Mouse (Mus musculus) liver, adult (tissue): ENCODE data around the gene Ifitm10.
"Not testable (repeated sequence)": the region's sequence is repeated elsewhere in the genome, so short reads cannot be mapped to it uniquely, and the experiment has no call there.

Experiments
- GATA4 ChIP-seq: IDR thresholded peaks from 2 replicates; pipeline ENCODE4 v1.6.1; 2014; ENCODE audit warnings: mild to moderate bottlenecking, low read length; ENCODE audit not compliant: insufficient replicate concordance

The Ifitm10 gene

DNA sequence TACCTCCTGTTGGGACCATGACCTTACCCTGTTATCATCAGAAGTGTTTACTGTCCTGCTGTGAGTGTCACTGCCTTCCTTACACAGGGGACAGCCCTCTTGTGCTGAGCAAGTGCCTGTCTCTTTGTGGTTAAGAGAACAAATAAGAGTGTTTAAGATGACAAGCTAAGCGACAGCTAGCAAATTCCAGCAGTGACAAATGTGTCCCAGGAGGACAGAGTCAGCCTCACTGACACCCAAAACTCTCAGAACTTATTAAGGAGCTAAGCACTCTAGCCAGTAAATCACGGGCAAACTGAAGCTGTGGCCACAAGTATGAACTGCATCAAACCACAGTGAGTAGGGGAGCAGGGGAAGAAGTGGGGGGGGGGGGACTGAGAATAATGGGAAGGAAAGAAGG lies 52.6 kb downstream of the Ifitm10 start:
- TF ChIP-seq GATA4 = no peak

DNA sequence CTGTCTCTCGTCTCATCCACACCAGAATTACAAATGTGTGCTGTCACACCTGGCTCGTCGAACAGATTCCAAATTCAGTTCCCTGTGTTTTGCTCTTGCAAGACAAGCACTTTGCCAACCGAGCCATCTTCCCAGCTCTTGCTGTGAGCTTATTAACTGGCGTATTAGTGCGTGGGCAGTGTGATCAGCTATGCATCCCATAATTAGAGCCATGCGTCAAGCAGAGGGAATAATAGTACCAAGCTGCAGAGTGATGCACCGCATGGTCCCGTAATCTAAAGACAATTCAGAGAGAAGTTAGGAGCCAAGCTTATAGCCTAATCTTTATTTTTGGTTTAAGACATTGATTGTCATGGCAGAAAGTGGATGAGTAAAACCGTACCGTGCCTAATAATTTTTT lies 54.4 kb downstream of the Ifitm10 start:
- TF ChIP-seq GATA4 = no peak

DNA sequence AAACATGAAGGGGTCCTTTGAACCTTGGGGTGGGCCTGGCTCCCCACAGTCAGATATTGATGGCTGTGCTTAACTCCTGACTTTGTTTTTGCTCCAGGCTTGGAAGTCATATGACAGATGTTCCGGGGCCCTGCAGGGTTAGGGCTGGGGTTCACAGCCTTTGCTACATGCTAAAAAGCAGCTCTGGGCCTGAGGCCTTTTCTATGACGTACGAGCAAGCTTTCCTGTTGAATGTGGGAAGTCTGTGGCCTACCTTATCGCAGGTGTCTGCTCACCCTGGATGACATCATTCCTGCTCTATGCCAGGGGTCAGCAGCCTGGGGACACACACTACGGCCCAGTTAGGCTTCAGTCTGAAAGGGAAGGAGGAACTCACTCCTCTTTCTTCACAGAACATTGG lies 56.3 kb downstream of the Ifitm10 start:
- TF ChIP-seq GATA4 = no peak

DNA sequence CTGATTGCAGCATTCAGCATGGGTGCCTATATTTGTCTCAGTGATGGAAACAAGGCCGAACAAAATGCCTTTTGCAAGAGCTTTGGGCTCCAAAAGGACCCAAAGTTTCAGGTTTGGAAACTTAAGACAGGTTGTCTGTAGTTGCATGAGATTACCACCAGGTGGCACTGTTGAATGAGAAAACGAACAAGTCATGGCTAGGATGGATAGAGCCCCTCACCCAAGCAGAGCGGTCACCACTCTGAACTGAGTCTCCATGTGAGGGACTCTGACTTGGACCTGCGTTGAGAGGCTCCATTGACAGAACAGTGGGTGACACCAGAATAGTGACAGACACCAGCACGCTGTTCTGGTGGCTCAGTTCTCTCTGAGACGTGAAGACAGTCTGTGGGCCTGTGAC lies 57.0 kb downstream of the Ifitm10 start:
- TF ChIP-seq GATA4 = no peak

DNA sequence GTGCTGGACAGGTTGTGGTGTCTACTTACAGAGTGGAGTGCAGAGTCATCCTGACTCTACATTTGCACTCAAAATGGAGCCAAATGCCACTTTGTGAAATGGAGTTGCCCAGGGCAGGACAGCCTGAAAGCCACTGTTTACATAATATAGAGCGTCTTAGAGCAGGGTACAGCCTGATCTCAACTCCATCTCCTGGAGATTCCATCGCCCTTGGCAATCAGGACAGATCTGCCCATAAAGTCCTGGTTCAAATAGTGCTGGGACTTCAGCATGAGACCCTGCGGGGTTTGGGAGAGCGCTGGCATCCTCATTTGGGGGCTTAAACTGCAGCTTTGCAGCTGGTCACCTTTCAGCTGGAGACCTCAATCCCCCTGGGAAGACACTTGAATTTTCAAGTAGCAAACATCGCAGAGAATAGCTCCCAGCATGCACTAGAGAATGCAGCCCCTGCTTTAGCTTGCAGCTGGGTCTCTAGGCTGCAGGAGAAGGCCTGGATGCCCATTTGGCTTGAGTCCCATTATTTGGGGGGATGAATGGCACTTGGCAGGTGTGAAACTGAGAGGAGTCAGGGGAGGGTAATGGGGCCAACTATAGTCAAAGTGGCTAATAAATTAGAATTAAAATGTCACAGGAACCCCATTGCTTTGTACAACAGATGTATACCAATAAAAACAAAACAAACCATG lies 58.8 kb downstream of the Ifitm10 start:
- no peak for TF ChIP-seq GATA4

DNA sequence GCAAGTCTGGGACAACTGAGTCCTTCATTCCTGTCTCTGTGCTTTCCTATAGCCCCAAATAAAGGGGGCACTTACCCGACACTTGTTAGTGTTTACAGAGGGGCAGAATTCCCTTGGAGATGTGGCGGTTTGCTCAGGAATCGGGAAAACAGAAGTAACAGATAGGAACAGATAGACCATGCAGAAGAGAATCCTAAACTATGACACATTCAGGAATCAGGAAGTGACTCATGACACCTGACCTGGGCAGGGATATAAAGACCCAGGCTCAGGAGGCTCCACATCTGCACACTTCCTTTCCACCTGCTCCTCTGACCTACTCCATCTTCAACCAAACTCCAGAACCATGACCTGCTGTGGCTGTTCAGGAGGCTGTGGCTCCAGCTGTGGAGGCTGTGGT lies 70.3 kb downstream of the Ifitm10 start, which contains the start of gene Krtap5-4:
Gene Krtap5-4, plus strand, starts transcription at position 301 of the 400 bp plus-strand sequence.
- TF ChIP-seq GATA4 = no peak

DNA sequence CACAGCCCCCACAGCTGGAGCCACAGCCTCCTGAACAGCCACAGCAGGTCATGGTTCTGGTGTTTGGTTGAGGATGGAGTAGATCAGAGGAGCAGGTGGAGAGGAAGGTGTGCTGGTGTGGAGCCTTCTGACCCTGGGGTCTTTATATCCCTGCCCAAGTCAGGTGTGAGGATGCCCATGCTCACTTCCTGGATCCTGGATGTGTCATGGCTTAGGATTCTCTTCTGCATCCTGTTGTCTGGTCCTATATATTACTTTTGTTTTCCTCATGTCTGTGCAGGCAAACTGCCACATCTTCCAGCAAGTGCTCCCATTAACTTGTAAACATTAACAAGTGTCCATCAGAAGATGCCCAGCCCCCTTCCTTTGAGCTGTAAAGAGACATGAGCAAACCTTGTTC lies 76.5 kb downstream of the Ifitm10 start, which contains the start of gene Krtap5-1:
Gene Krtap5-1, minus strand, starts transcription at position 101 of the 400 bp plus-strand sequence.
- not testable (repeated sequence) for TF ChIP-seq GATA4

DNA sequence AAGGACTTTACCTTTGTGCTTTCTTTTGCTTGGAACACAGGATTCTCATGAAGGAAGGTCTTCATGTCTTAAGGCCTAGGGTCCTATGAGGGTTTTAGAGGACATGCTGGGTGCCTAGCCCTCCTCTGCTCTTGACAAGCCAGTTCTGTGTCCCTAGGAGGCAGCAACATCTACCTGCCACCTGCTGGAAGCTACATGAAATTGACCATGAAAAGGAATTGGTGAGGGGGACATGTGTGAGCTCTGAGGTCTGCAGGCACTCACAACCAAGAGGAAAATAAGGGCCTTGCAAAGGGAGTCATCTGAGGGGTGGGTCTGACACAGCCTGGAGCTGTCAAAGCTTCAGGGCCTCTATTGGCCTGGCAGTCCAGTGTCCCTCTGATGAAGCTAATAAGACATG lies 78.1 kb downstream of the Ifitm10 start:
- no peak for TF ChIP-seq GATA4

DNA sequence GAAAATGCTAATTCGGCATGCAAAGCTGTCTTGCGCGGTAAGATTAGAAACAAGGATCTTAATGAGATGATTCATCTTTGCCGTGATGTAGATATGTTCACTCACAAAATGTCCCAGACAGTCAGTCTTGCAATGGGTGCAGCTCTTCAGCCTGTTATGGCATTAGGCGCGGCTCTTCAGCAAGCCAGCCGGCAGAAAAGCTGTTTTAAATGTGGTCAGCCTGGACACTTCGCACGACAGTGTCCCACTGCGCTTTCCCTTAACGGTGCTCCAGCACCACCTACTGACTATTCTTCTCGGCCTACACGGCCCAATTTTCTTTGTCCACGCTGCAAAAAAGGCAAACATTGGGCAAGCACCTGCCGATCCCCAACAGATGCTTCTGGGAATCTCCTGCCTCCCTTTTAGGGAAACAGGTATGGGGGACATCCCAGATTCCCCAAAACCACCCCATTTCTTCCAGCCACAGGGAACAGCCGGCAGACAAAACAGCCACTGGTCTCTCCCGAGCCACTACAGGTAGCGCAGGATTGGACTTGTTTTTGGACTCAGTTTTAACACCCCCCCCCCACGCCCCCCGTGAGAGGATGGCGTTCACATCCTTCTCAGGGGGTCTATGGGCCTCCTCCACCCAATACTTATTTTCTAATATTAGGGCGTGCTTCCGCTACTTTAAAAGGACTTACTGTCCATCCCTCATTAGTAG lies 88.3 kb downstream of the Ifitm10 start:
- TF ChIP-seq GATA4 = no peak

DNA sequence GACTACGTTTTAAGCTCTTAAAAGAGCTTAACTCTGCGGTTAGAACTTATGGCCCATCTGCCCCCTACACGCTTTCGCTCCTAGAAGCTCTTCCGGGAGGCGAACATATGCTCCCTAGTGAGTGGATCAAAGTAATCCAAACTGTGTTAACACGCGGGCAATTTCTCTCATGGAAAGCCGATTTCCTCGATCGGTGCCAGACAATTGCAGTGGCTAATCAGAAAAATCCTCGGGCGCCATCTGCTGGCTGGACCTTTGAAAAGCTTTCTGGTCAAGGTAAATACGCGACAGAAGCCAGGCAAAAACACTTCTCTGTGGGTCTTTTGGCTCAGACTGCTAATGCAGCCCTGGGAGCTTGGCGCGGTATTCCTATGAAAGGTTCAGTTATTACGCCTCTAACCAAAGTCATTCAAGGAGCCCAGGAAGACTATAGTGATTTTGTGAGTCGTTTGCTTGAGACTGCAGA lies 88.9 kb downstream of the Ifitm10 start:
- TF ChIP-seq GATA4 = no peak; the same call in 1 of the 2 replicates

DNA sequence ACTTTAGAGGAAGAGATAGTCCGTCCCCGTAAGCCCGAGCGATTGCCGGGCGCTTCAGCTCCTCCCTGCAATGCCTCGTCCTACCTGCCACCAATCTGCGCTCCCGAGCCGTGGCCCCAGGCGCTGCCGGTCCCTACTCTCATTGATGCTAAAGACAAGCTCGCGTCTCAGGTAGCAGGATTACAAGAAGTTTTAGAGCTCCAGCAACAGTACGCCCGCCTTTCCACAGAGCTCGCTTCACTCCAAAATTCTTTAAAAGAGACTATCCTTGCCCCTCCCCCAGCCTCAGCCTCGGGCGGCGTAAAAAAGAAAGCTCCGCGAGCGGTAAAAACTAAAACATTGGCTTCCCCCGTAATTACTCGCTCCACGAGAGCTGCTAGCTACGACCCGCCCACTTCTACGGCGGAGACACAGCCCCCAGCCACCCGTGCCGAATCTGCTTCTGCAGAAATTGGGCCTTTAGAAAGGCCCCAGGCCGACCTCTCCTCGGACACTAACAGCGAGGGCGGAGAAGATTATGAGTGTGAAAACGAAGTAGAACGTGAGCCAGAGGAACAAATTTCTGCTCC lies 89.4 kb downstream of the Ifitm10 start:
- no peak for TF ChIP-seq GATA4
